Mouse (Mus musculus): Measurements from ENCODE around the gene Lrmda. TPM values are rescaled to one million over a fixed set of nuclear protein-coding genes. Genes with fewer than 3 reads are reported as not detected.

Lrmda gene
- total and polyA plus RNA-seq, 2 experiments, result 0.18 to 0.50 TPM

GRCm38 (mm10) chr14:22101961-22102805, 82.7 kb downstream of the Lrmda start:
- Histone ChIP-seq H3K27ac (replicated peaks; ENCODE audit: insufficient read depth, low read depth, low read length) (no peak overlapping the region; the same call in 1 of the 2 replicates), H3K79me2 (ENCODE audit: control insufficient read depth, insufficient read depth, low read length) (no peaks in the 10 kb centered on the region), H3K9ac (ENCODE audit: low read depth, low read length) (no peak overlapping the region), H3K36me3 (ENCODE audit: control insufficient read depth, insufficient read depth, low read length) (no peaks in the 10 kb centered on the region), H3K4me1 (ENCODE audit: control insufficient read depth, insufficient read depth, low read length) (peaks cover 5% of the 10 kb centered on the region; the same call in 1 of the 2 replicates), H3K27me3 (ENCODE audit: control insufficient read depth, insufficient read depth, low read length) (no peaks in the 10 kb centered on the region), H3K4me3 (ENCODE audit: insufficient read depth, low read depth, low read length) (no peak overlapping the region)
- WGBS, result 82% methylated on average over 14 of the region's 14 CpGs
- no peak for TF ChIP-seq POLR2A (IDR thresholded peaks at IDR 0.05; ENCODE audit: extremely low read depth, insufficient read depth, low read length)
- TF ChIP-seq CTCF (IDR thresholded peaks at IDR 0.05; ENCODE audit: low read depth, low read length), result no peak
- DNase-seq (ENCODE audit: extremely low read depth, low read depth, low spot score), result peak; percentile 15

GRCm38 (mm10) chr14:22105855-22106254, 86.3 kb downstream of the Lrmda start:
- DNase-seq (ENCODE audit: extremely low read depth, low read depth, low spot score), result no peak
- Histone ChIP-seq H3K36me3 (ENCODE audit: control insufficient read depth, insufficient read depth, low read length) (no peaks in the 10 kb centered on the region), H3K4me3 (ENCODE audit: insufficient read depth, low read depth, low read length) (no peak overlapping the region), H3K4me1 (ENCODE audit: control insufficient read depth, insufficient read depth, low read length) (peaks cover 5% of the 10 kb centered on the region; the same call in 1 of the 2 replicates), H3K79me2 (ENCODE audit: control insufficient read depth, insufficient read depth, low read length) (no peaks in the 10 kb centered on the region), H3K27me3 (ENCODE audit: control insufficient read depth, insufficient read depth, low read length) (no peaks in the 10 kb centered on the region), H3K27ac (replicated peaks; ENCODE audit: insufficient read depth, low read depth, low read length) (no peak overlapping the region), H3K9ac (ENCODE audit: low read depth, low read length) (no peak overlapping the region)
- TF ChIP-seq POLR2A (IDR thresholded peaks at IDR 0.05; ENCODE audit: extremely low read depth, insufficient read depth, low read length), result no peak
- TF ChIP-seq CTCF (IDR thresholded peaks at IDR 0.05; ENCODE audit: low read depth, low read length), result no peak
- 80% methylated on average over 4 of the region's 4 CpGs for WGBS

DNA sequence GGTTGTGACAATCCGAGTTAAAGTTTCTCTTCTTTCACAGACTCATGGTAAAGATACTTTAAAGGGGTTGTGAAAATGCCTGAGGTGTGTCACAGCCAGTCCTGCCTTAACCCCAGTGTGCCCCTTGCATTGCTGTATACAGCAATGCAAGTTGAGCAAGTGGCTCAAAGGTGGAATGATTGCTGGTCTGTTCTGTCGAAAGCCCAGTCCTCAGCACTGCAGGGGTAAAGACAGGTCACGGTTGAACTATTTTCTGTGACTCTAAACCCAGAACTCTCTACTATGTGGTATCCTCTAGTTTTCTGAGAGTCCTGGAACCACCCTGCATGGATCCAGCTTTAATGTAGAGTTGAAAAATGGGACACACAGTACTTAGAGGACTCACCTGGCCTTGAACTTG, 87.3 kb downstream of the Lrmda start:
- peaks cover 5% of the 10 kb centered on the region; the same call in 1 of the 2 replicates for H3K4me1 ChIP-seq (ENCODE audit: control insufficient read depth, insufficient read depth, low read length)
- 63% methylated on average over 3 of the region's 3 CpGs for WGBS
- no peaks in the 10 kb centered on the region for H3K36me3 ChIP-seq (ENCODE audit: control insufficient read depth, insufficient read depth, low read length)
- H3K79me2 ChIP-seq (ENCODE audit: control insufficient read depth, insufficient read depth, low read length), result no peaks in the 10 kb centered on the region
- H3K27me3 ChIP-seq (ENCODE audit: control insufficient read depth, insufficient read depth, low read length), result no peaks in the 10 kb centered on the region
- no peak overlapping the region for H3K9ac ChIP-seq (ENCODE audit: low read depth, low read length)
- DNase-seq (ENCODE audit: extremely low read depth, low read depth, low spot score), result no peak
- no peak overlapping the region for H3K27ac ChIP-seq (replicated peaks; ENCODE audit: insufficient read depth, low read depth, low read length)
- no peak for TF ChIP-seq POLR2A (IDR thresholded peaks at IDR 0.05; ENCODE audit: extremely low read depth, insufficient read depth, low read length)
- no peak for TF ChIP-seq CTCF (IDR thresholded peaks at IDR 0.05; ENCODE audit: low read depth, low read length)
- H3K4me3 ChIP-seq (ENCODE audit: insufficient read depth, low read depth, low read length), result no peak overlapping the region

GRCm38 (mm10) chr14:22109423-22109822, 89.9 kb downstream of the Lrmda start:
- no peak overlapping the region for H3K27ac ChIP-seq (replicated peaks; ENCODE audit: insufficient read depth, low read depth, low read length)
- no peak for DNase-seq (ENCODE audit: extremely low read depth, low read depth, low spot score)
- H3K36me3 ChIP-seq (ENCODE audit: control insufficient read depth, insufficient read depth, low read length), result no peaks in the 10 kb centered on the region
- H3K4me1 ChIP-seq (ENCODE audit: control insufficient read depth, insufficient read depth, low read length), result no peaks in the 10 kb centered on the region
- TF ChIP-seq POLR2A (IDR thresholded peaks at IDR 0.05; ENCODE audit: extremely low read depth, insufficient read depth, low read length) (no peak), CTCF (IDR thresholded peaks at IDR 0.05; ENCODE audit: low read depth, low read length) (no peak)
- H3K4me3 ChIP-seq (ENCODE audit: insufficient read depth, low read depth, low read length), result no peak overlapping the region
- no peak overlapping the region for H3K9ac ChIP-seq (ENCODE audit: low read depth, low read length)
- WGBS, result 84% methylated on average over 4 of the region's 4 CpGs
- no peaks in the 10 kb centered on the region for H3K79me2 ChIP-seq (ENCODE audit: control insufficient read depth, insufficient read depth, low read length)
- H3K27me3 ChIP-seq (ENCODE audit: control insufficient read depth, insufficient read depth, low read length), result no peaks in the 10 kb centered on the region

GRCm38 (mm10) chr14:22113463-22114361, 94.2 kb downstream of the Lrmda start:
- Histone ChIP-seq H3K79me2 (ENCODE audit: control insufficient read depth, insufficient read depth, low read length) (no peaks in the 10 kb centered on the region), H3K36me3 (ENCODE audit: control insufficient read depth, insufficient read depth, low read length) (no peaks in the 10 kb centered on the region), H3K4me3 (ENCODE audit: insufficient read depth, low read depth, low read length) (no peak overlapping the region), H3K4me1 (ENCODE audit: control insufficient read depth, insufficient read depth, low read length) (no peaks in the 10 kb centered on the region), H3K9ac (ENCODE audit: low read depth, low read length) (no peak overlapping the region), H3K27ac (replicated peaks; ENCODE audit: insufficient read depth, low read depth, low read length) (no peak overlapping the region), H3K27me3 (ENCODE audit: control insufficient read depth, insufficient read depth, low read length) (no peaks in the 10 kb centered on the region)
- TF ChIP-seq POLR2A (IDR thresholded peaks at IDR 0.05; ENCODE audit: extremely low read depth, insufficient read depth, low read length) (no peak), CTCF (IDR thresholded peaks at IDR 0.05; ENCODE audit: low read depth, low read length) (no peak)
- 65% methylated on average over 8 of the region's 8 CpGs for WGBS
- DNase-seq (ENCODE audit: extremely low read depth, low read depth, low spot score), result no peak

All from liver, adult 2 months (tissue).